Comparison of ENCODE assay signal across 16 mouse cellular contexts in genomic region chr7:37916762-37917439, GRCm38 (mm10).
DNase-seq lines count a peak whose midpoint lies in the region; ATAC-seq and TF ChIP-seq lines count a peak whose summit lies in the region.
"Had no signal": no experiment of that assay in that cellular context is flagged by ENCODE, and none has a peak within 500 bp of the region (broad histone marks: within the 10 kb centered on the region; RNA-seq: fewer than 3 reads in every experiment).

No protein-coding gene starts in this region.

- H3K4me3 ChIP-seq in forebrain, embryonic 13.5 days = no peak overlapping the region
- H3K4me3 ChIP-seq in forebrain, embryonic 10.5 days = no peak overlapping the region
- H3K4me3 ChIP-seq in hindbrain, postnatal 0 days (ENCODE audit: low read length) = no peak overlapping the region
- H3K4me3 ChIP-seq in heart, embryonic 11.5 days (ENCODE audit: low read depth, low read length) = no peak overlapping the region
- H3K4me3 ChIP-seq: erythroblast, embryonic 14.5 days; heart, embryonic 13.5 days; limb, embryonic 13.5 days had no signal

- peaks cover 24% of the 10 kb centered on the region for H3K4me1 ChIP-seq in forebrain, embryonic 13.5 days
- peaks cover 34% of the 10 kb centered on the region for H3K4me1 ChIP-seq in forebrain, embryonic 10.5 days
- H3K4me1 ChIP-seq in hindbrain, postnatal 0 days (ENCODE audit: insufficient read depth, low read length) = peaks cover 10% of the 10 kb centered on the region
- no peaks in the 10 kb centered on the region for H3K4me1 ChIP-seq in heart, embryonic 11.5 days (ENCODE audit: control insufficient read depth, insufficient read depth, low read length)
- H3K4me1 ChIP-seq: heart, embryonic 13.5 days had no signal

- H3K27ac ChIP-seq in forebrain, embryonic 13.5 days = peak overlapping the region; percentile 40; the same call in 1 of the 2 replicates
- no peak overlapping the region for H3K27ac ChIP-seq in forebrain, embryonic 10.5 days
- H3K27ac ChIP-seq in hindbrain, postnatal 0 days = no peak overlapping the region
- H3K27ac ChIP-seq in heart, embryonic 11.5 days (ENCODE audit: low read depth, low read length) = no peak overlapping the region
- H3K27ac ChIP-seq: heart, embryonic 13.5 days; limb, embryonic 13.5 days had no signal

- ATAC-seq in forebrain, embryonic 13.5 days = peak; percentile 76
- ATAC-seq in hindbrain, postnatal 0 days = peak; percentile 39; the same call in 1 of the 2 replicates
- ATAC-seq in heart, embryonic 11.5 days (replicated peaks; ENCODE audit: insufficient number of reproducible peaks, low FRiP score, low TSS enrichment) = no peak

- H3K9ac ChIP-seq in forebrain, embryonic 13.5 days = no peak overlapping the region
- H3K9ac ChIP-seq in hindbrain, postnatal 0 days (replicated peaks; ENCODE audit: low read length) = 0 out of 2 replicates have a peak overlapping the region, but pooled peaks have one; percentile 13
- H3K9ac ChIP-seq in heart, embryonic 11.5 days (ENCODE audit: low read depth, low read length) = no peak overlapping the region
- H3K9ac ChIP-seq: heart, embryonic 13.5 days; limb, embryonic 13.5 days had no signal

- no peak for DNase-seq in forebrain, embryonic 10.5 days (ENCODE audit: extremely low spot score, low spot score)
- peak; percentile 41 for DNase-seq in left cerebral cortex, postnatal 4 days
- no peak for DNase-seq in left cerebral cortex, adult 11 months (ENCODE audit: low spot score)
- DNase-seq in hindbrain, postnatal 0 days (ENCODE audit: low spot score) = peak; percentile 43
- peak; percentile 56 to 58 for DNase-seq in right cerebral cortex, postnatal 10 days (ENCODE audit: low spot score in 2 of 2)
- DNase-seq in cerebellum, adult 18-20 months = no peak
- DNase-seq: adrenal gland, postnatal 10 days; B cell, adult 2 months; kidney, adult 8-10 months; lung, postnatal 4 days had no signal

- no peak overlapping the region; the same call in 1 of the 2 replicates for H3K4me2 ChIP-seq in forebrain, embryonic 13.5 days
- no peak overlapping the region for H3K4me2 ChIP-seq in hindbrain, postnatal 0 days (ENCODE audit: low read depth, low read length)
- H3K4me2 ChIP-seq in heart, embryonic 11.5 days = no peak overlapping the region
- H3K4me2 ChIP-seq: heart, embryonic 13.5 days; limb, embryonic 13.5 days had no signal

- WGBS in forebrain, embryonic 13.5 days = 53% methylated on average over 18 of the region's 18 CpGs
- 71% methylated on average over 18 of the region's 18 CpGs for WGBS in forebrain, embryonic 10.5 days
- 38% methylated on average over 18 of the region's 18 CpGs for WGBS in hindbrain, postnatal 0 days
- 56% methylated on average over 18 of the region's 18 CpGs for WGBS in heart, embryonic 11.5 days (ENCODE audit: insufficient replicate concordance)

- H3K9me3 ChIP-seq in forebrain, embryonic 13.5 days (replicated peaks) = no peaks in the 10 kb centered on the region; the same call in 1 of the 2 replicates
- H3K9me3 ChIP-seq in forebrain, embryonic 10.5 days = no peaks in the 10 kb centered on the region
- no peaks in the 10 kb centered on the region for H3K9me3 ChIP-seq in hindbrain, postnatal 0 days (ENCODE audit: low read length)
- no peaks in the 10 kb centered on the region for H3K9me3 ChIP-seq in heart, embryonic 11.5 days (replicated peaks; ENCODE audit: control insufficient read depth, low read length)
- H3K9me3 ChIP-seq: heart, embryonic 13.5 days; limb, embryonic 13.5 days had no signal

- TF ChIP-seq CTCF in hindbrain, postnatal 0 days (IDR thresholded peaks at IDR 0.05; ENCODE audit: low read depth) = no peak

- H3K27me3 ChIP-seq in forebrain, embryonic 13.5 days = no peaks in the 10 kb centered on the region
- no peaks in the 10 kb centered on the region for H3K27me3 ChIP-seq in forebrain, embryonic 10.5 days (ENCODE audit: poor library complexity, severe bottlenecking)
- no peaks in the 10 kb centered on the region for H3K27me3 ChIP-seq in hindbrain, postnatal 0 days (ENCODE audit: insufficient read depth, low read length)
- H3K27me3 ChIP-seq in heart, embryonic 11.5 days (ENCODE audit: control insufficient read depth, insufficient read depth, low read length) = no peaks in the 10 kb centered on the region; the same call in 1 of the 2 replicates
- H3K27me3 ChIP-seq: limb, embryonic 13.5 days had no signal

- H3K36me3 ChIP-seq in forebrain, embryonic 13.5 days (ENCODE audit: poor library complexity, severe bottlenecking) = no peaks in the 10 kb centered on the region
- no peaks in the 10 kb centered on the region for H3K36me3 ChIP-seq in forebrain, embryonic 10.5 days (replicated peaks)
- H3K36me3 ChIP-seq in hindbrain, postnatal 0 days (ENCODE audit: insufficient read depth, low read length) = no peaks in the 10 kb centered on the region
- no peaks in the 10 kb centered on the region for H3K36me3 ChIP-seq in heart, embryonic 11.5 days (ENCODE audit: control insufficient read depth, insufficient read depth, low read length)
- H3K36me3 ChIP-seq: G1E; heart, embryonic 13.5 days; limb, embryonic 13.5 days had no signal

- intact Hi-C loops in left cerebral cortex, postnatal 4 days (cut with DNase I) = no loop called here

Comparison
In these comparisons a context has a peak if more than half of its experiments do, and no peak if none do; other contexts are left out.
1. DNase-seq: peak in left cerebral cortex, postnatal 4 days (single experiment), hindbrain, postnatal 0 days (single experiment) and right cerebral cortex, postnatal 10 days (2 of 2); none in forebrain, embryonic 10.5 days (single experiment), left cerebral cortex, adult 11 months (single experiment) and cerebellum, adult 18-20 months (0 of 2).